Mouse (Mus musculus) c-Kit-positive CD71-negative TER-119-negative erythroid progenitor cells, embryonic 14.5 days (primary cell): ENCODE data around the gene Gramd4.
"Not testable (repeated sequence)": the region's sequence is repeated elsewhere in the genome, so short reads cannot be mapped to it uniquely, and the experiment has no call there.

Experiments
- DNase-seq: peaks from one replicate; pipeline ENCODE4 v3.0.0-alpha.2; 2013; ENCODE audit warnings: low read depth

The Gramd4 gene

GRCm38 (mm10) chr15:86165811-86166590 lies 108.5 kb downstream of the Gramd4 start:
- DNase-seq, result no peak

- no peak for DNase-seq
These were observed 109.6 kb downstream of the Gramd4 start for GRCm38 (mm10) chr15:86167032-86167655.

- DNase-seq, result no peak
These were observed 110.5 kb downstream of the Gramd4 start for GRCm38 (mm10) chr15:86167787-86168504.

DNA sequence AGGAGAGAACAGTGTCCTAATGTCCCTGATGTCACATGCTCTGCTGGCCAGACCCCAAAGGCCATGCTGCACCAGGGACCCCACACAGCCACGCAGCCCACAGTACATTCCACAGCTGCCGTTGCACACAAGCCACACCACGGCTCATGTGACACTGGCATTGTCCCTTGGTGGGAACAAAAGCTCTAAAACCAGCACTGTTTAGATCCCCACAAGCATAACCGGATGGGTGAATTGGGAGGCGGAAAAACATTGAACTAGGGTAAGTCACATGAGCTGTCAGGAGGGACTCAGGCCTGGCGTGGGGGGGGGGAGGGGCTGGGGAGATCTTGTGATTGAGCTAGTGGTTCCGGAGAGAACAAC lies 111.0 kb downstream of the Gramd4 start:
- no peak for DNase-seq

GRCm38 (mm10) chr15:86168941-86169816 lies 111.7 kb downstream of the Gramd4 start:
- DNase-seq, result no peak

DNA sequence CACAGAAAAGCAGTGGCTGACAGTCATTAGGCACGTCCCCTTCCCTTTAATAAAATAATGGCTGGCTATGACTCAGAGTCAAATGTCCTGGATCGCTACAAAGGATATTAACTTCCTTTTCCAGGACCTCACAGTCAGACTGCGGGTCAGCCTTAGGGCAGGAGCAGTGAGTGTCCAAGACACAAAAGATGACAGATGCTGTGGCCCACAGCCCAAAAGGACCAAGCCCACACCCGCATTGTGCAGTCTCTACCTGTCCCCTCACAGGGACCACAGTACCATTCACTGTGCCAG lies 112.3 kb downstream of the Gramd4 start:
- no peak for DNase-seq

DNA sequence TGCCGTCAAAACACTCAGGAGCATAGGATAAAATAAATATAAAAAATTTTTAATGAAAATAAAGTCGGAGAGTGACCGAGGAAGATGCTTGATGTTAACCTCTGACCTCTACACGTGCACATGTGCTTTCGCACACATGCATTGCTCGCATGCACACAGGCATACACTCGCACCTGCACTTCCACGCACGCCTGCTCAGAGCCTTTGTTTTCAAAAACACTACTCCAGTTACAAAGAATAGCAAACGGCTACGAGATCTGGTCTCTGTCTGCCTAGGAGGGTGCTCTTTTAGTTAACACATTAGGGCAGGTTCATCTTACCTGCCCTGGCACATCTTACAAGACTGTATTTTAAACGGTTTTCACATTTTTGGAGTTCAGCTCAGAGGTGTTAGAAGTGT lies 113.8 kb downstream of the Gramd4 start:
- no peak for DNase-seq

DNA sequence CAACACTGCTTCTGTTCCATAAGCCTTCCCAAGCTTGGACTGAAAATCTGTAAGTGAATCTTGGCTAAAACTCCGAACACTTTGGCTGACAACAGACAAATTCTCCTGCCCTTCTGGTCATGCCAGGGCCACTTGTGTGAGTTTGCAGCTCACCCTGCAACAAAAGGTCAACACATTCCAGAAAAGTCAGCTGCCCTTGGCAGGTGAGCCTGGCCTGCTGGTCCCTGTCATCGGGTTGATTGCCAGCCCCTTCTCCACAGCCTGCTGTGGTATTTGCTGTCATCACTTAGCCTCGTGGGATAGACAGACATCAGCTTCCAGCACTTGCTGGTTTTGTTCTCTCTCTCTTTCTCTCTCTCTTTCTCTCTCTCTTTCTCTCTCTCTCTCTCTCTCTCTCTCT lies 114.6 kb downstream of the Gramd4 start:
- DNase-seq, result no peak

- no peak for DNase-seq
These were observed 115.0 kb downstream of the Gramd4 start for GRCm38 (mm10) chr15:86172526-86172925.

- no peak for DNase-seq
These were observed 115.9 kb downstream of the Gramd4 start for GRCm38 (mm10) chr15:86173136-86173985.

GRCm38 (mm10) chr15:86175253-86176050 lies 118.0 kb downstream of the Gramd4 start:
- DNase-seq, result no peak

- DNase-seq, result no peak
These were observed 118.7 kb downstream of the Gramd4 start for GRCm38 (mm10) chr15:86176166-86176565.

- DNase-seq, result no peak
These were observed 119.5 kb downstream of the Gramd4 start for GRCm38 (mm10) chr15:86176771-86177702.

DNA sequence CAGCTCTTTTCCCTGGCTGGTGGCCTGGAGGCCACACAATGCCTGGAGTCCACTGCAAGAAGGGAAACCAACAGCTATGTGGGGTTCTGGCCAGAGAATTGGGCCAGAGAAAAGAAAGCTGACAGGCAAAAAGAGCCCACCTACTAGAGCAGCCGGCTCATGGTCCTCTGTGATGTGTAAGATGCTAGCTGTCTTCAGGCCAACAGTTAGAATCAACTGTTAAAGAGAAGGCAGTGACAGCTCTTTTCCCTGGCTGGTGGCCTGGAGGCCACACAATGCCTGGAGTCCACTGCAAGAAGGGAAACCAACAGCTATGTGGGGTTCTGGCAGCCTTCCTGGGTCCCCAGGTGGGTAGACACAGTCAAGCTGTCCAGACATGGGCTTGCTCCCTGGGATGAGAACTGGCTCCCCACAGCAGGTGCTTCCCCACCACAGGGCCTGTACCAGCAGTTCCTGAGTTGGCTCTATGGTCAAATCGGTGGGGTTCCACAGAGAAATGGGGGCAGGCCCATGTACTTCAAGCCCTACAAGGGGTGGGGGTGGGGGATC lies 120.3 kb downstream of the Gramd4 start:
- DNase-seq, result not testable (repeated sequence)

GRCm38 (mm10) chr15:86178594-86178993 lies 121.1 kb downstream of the Gramd4 start:
- no peak for DNase-seq

DNA sequence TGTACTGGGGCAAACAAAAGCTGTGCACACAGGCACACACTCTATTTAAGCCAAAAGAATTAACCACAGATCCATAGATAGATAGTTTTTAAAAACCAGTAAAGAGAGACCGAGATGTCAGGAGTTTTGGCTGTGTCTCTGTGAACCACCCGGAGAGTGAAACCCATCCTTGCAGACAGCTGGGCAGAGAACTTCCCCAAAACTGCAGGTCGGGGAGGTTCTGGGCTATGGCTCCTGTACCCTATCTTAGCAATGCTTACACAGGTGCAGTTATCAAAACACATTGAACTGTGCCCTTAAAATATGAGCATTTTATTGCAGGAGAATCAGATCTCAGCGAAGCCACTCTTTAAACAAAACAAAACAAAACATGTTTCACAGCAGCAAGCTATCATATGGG lies 122.9 kb downstream of the Gramd4 start:
- DNase-seq, result no peak

DNA sequence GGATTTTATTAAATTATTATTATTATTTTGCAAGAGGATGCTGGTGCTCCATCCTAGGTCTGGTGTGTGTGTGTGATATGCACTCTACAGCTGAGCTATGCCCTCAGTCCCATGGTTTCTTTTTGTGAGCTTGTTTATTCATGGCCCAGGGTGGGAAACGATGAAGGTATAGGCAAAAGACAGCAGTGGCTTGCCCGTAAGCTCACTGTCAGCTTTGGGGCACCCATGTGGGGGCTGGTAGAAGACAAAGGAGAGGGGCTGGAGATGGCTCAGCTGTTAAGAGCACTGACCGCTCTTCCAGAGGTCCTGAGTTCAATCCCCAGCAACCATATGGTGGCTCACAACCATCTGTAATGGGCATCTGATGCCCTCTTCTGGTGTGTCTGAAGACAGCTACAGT lies 123.8 kb downstream of the Gramd4 start:
- not testable (repeated sequence) for DNase-seq

- no peak for DNase-seq
These were observed 124.5 kb downstream of the Gramd4 start for GRCm38 (mm10) chr15:86181941-86182439.

- DNase-seq, result no peak
These were observed 125.2 kb downstream of the Gramd4 start for GRCm38 (mm10) chr15:86182646-86183045.
